Mouse (Mus musculus): ENCODE measurements around the gene Olfr632.
"Not testable (repeated sequence)": the region's sequence is repeated elsewhere in the genome, so short reads cannot be mapped to it uniquely, and the experiment has no call there.

Olfr632 gene

GRCm38 (mm10) chr7:103934264-103934663, at the start of gene Olfr632:
Gene Olfr632, plus strand, starts transcription at chr7:103934347.
- DNase-seq (ENCODE audit: low spot score): no peak

- DNase-seq (ENCODE audit: low spot score): no peak
Observed at GRCm38 (mm10) chr7:103886152-103886551, 48.0 kb upstream of the Olfr632 start, which contains the start of gene Olfr66. Gene Olfr66, minus strand, starts transcription at chr7:103886252.

- DNase-seq (ENCODE audit: low spot score): no peak
Observed at GRCm38 (mm10) chr7:103894385-103894784, 39.8 kb upstream of the Olfr632 start, which contains the start of gene Olfr64. Gene Olfr64, minus strand, starts transcription at chr7:103894485.

GRCm38 (mm10) chr7:103903187-103903586, 31.0 kb upstream of the Olfr632 start, which contains the start of gene Olfr65:
Gene Olfr65, plus strand, starts transcription at chr7:103903487.
- no peak for DNase-seq (ENCODE audit: low spot score)

- no peak for DNase-seq (ENCODE audit: low spot score)
Observed at GRCm38 (mm10) chr7:103910047-103910446, 24.1 kb upstream of the Olfr632 start.

- DNase-seq (ENCODE audit: low spot score): no peak
Observed at GRCm38 (mm10) chr7:103912969-103913511, 21.1 kb upstream of the Olfr632 start.

- no peak for DNase-seq (ENCODE audit: low spot score)
Observed at GRCm38 (mm10) chr7:103915338-103915737, 18.8 kb upstream of the Olfr632 start.

- no peak for DNase-seq (ENCODE audit: low spot score)
Observed at GRCm38 (mm10) chr7:103928525-103928924, 5.6 kb upstream of the Olfr632 start, which contains the start of gene Olfr631. Gene Olfr631, plus strand, starts transcription at chr7:103928825.

- DNase-seq (ENCODE audit: low spot score): no peak
Observed at GRCm38 (mm10) chr7:103942730-103943129, 8.6 kb downstream of the Olfr632 start.

GRCm38 (mm10) chr7:103944137-103944536, 10.0 kb downstream of the Olfr632 start, which contains the start of gene Olfr633:
Gene Olfr633, plus strand, starts transcription at chr7:103944437.
- DNase-seq (ENCODE audit: low spot score): no peak

- not testable (repeated sequence) for DNase-seq (ENCODE audit: low spot score)
Observed at GRCm38 (mm10) chr7:103966873-103967272, 32.7 kb downstream of the Olfr632 start.

- no peak for DNase-seq (ENCODE audit: low spot score)
Observed at GRCm38 (mm10) chr7:103970852-103971251, 36.7 kb downstream of the Olfr632 start, which contains the start of gene Olfr635. Gene Olfr635, plus strand, starts transcription at chr7:103971152.

- no peak for DNase-seq (ENCODE audit: low spot score)
Observed at GRCm38 (mm10) chr7:103971782-103972181, 37.6 kb downstream of the Olfr632 start.

All from layer of hippocampus, adult 9-10 months (tissue).